8 mouse cellular contexts compared by ENCODE assay signal in genomic region chr2:124747627-124748026, GRCm38 (mm10).
DNase-seq lines count a peak whose midpoint lies in the region; ATAC-seq and TF ChIP-seq lines count a peak whose summit lies in the region.

No protein-coding gene starts in this region.

- no peaks in the 10 kb centered on the region for H3K4me1 ChIP-seq in kidney, embryonic 15.5 days
- H3K4me1 ChIP-seq in midbrain, postnatal 0 days (ENCODE audit: insufficient read depth, low read length) = no peaks in the 10 kb centered on the region

- H3K9ac ChIP-seq in kidney, embryonic 15.5 days = no peak overlapping the region
- H3K9ac ChIP-seq in midbrain, postnatal 0 days (replicated peaks; ENCODE audit: low read length, poor library complexity, severe bottlenecking) = no peak overlapping the region

- H3K27ac ChIP-seq in kidney, embryonic 15.5 days = no peak overlapping the region
- no peak overlapping the region for H3K27ac ChIP-seq in midbrain, postnatal 0 days (ENCODE audit: low read depth, low read length)

- ATAC-seq in kidney, embryonic 15.5 days (replicated peaks; ENCODE audit: low FRiP score) = no peak
- no peak for ATAC-seq in midbrain, postnatal 0 days (ENCODE audit: low FRiP score)
- ATAC-seq in erythroid progenitor cell, adult 5-6 weeks (replicated peaks; ENCODE audit: low FRiP score, poor library complexity, severe bottlenecking) = no peak

- no peaks in the 10 kb centered on the region for H3K36me3 ChIP-seq in kidney, embryonic 15.5 days
- no peaks in the 10 kb centered on the region for H3K36me3 ChIP-seq in midbrain, postnatal 0 days (ENCODE audit: insufficient read depth, low read length)

- no peaks in the 10 kb centered on the region for H3K27me3 ChIP-seq in kidney, embryonic 15.5 days
- H3K27me3 ChIP-seq in midbrain, postnatal 0 days (ENCODE audit: insufficient read depth, low read length) = no peaks in the 10 kb centered on the region

- WGBS in kidney, embryonic 15.5 days = 73% methylated on average over 4 of the region's 4 CpGs
- 51% methylated on average over 4 of the region's 4 CpGs for WGBS in midbrain, postnatal 0 days

- H3K4me3 ChIP-seq in kidney, embryonic 15.5 days (replicated peaks) = no peak overlapping the region
- no peak overlapping the region for H3K4me3 ChIP-seq in midbrain, postnatal 0 days (ENCODE audit: low read depth, low read length)

- no peaks in the 10 kb centered on the region for H3K9me3 ChIP-seq in kidney, embryonic 15.5 days (replicated peaks)
- H3K9me3 ChIP-seq in midbrain, postnatal 0 days (ENCODE audit: low read length) = no peaks in the 10 kb centered on the region

- no peak overlapping the region for H3K4me2 ChIP-seq in kidney, embryonic 15.5 days
- H3K4me2 ChIP-seq in midbrain, postnatal 0 days (ENCODE audit: low read depth, low read length, poor library complexity, severe bottlenecking) = no peak overlapping the region

- no peak for TF ChIP-seq CTCF in midbrain, postnatal 0 days (IDR thresholded peaks at IDR 0.05)

- peak; percentile 32 to 49 for DNase-seq in kidney, postnatal 4 days
- peak; percentile 48 to 60 for DNase-seq in frontal cortex, postnatal 36 days (ENCODE audit: low spot score in 2 of 2)
- DNase-seq in heart, postnatal 4 days = peak; percentile 84
- peak; percentile 61 for DNase-seq in midbrain, postnatal 0 days (ENCODE audit: low spot score)
- no peak for DNase-seq in thymus, adult 18-20 months
- no peak for DNase-seq in MN1 (ENCODE audit: low spot score)

Comparison
In these comparisons a context has a peak if more than half of its experiments do, and no peak if none do; other contexts are left out.
1. DNase-seq: peak in kidney, postnatal 4 days (2 of 2), frontal cortex, postnatal 36 days (2 of 2), heart, postnatal 4 days (single experiment) and midbrain, postnatal 0 days (single experiment); none in thymus, adult 18-20 months (0 of 2) and MN1 (single experiment).